Mouse (Mus musculus): ENCODE measurements around the gene Ntrk3. TPM values are rescaled to one million over a fixed set of nuclear protein-coding genes. Genes with fewer than 3 reads are reported as not detected.

Ntrk3 gene
- polyA plus RNA-seq, 1 experiment, result 91.5 TPM

DNA sequence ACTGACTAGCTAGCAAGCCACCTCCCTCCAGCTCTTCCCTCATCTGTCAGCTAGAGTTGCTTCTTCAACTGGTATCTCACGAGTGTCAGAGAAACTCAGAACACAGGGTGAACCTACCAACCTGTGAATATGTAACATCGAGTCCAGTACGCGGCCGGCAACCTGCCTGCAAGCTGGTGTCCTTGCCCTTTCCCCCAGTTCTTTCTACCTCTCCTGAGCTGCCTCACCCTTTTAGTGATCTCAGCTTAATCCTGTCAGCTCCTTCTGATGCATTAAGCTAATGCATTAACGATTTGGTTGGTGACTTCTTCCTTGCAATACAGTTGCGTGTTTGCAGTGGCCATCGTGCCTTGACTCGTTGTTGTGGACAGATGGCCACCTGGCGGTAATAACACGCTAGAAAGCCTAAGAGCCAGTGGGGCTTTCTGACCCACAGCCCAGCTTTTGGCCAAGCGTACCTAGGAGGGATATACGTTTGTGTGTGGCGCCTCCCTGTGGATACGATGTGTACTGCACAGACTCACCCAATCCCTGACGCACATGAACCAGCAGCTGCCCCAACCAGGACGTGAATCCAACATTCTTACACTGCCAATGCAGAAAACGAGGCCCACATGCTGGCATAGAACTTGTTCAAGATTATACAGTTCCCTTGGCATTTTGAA is 28.3 kb upstream of the Ntrk3 start:
- TF ChIP-seq POLR2A (IDR thresholded peaks at IDR 0.05; ENCODE audit: borderline replicate concordance, insufficient read depth, low read length), result no peak
- peak; percentile 93 for TF ChIP-seq CTCF (IDR thresholded peaks at IDR 0.05; ENCODE audit: borderline replicate concordance, insufficient read depth, low read depth, low read length)
- peaks cover 6% of the 10 kb centered on the region for H3K4me1 ChIP-seq (ENCODE audit: control insufficient read depth, insufficient read depth, low read length)
- no peaks in the 10 kb centered on the region for H3K27me3 ChIP-seq (ENCODE audit: control insufficient read depth, insufficient read depth, low read length)
- 5% methylated on average over 18 of the region's 18 CpGs for WGBS
- DNase-seq, result peak; percentile 85 to 93
- H3K27ac ChIP-seq (ENCODE audit: insufficient read depth, low read length), result no peak overlapping the region
- peak overlapping the region; percentile 28 for H3K4me3 ChIP-seq (replicated peaks; ENCODE audit: insufficient read depth, low read depth, low read length)

DNA sequence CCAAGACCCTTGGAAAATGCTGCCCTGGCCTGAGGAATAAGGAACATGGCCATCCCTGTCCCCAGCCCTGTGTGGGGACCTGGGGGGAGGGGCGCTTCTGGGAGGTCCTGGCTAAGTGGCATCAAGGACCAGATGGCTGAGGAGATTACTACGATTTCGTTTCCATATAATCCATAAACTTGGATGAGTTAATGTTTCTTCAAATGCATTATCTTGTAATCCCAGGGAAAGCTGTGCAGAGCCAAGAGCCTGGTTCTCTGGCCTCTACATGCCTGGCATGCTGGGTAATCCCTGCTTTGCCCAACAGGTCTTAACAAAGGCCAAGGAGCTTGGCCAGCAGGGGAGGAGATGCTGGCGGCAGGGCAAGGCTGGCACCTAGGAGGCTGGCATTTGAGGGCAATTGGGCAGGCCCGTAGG is 27.4 kb upstream of the Ntrk3 start:
- H3K27ac ChIP-seq (ENCODE audit: insufficient read depth, low read length), result no peak overlapping the region
- H3K4me1 ChIP-seq (ENCODE audit: control insufficient read depth, insufficient read depth, low read length), result peaks cover 6% of the 10 kb centered on the region
- no peak for TF ChIP-seq CTCF (IDR thresholded peaks at IDR 0.05; ENCODE audit: borderline replicate concordance, insufficient read depth, low read depth, low read length)
- no peak for TF ChIP-seq POLR2A (IDR thresholded peaks at IDR 0.05; ENCODE audit: borderline replicate concordance, insufficient read depth, low read length)
- DNase-seq, result peak; percentile 57 to 73
- no peaks in the 10 kb centered on the region for H3K27me3 ChIP-seq (ENCODE audit: control insufficient read depth, insufficient read depth, low read length)
- 24% methylated on average over 5 of the region's 5 CpGs for WGBS
- H3K4me3 ChIP-seq (replicated peaks; ENCODE audit: insufficient read depth, low read depth, low read length), result no peak overlapping the region

DNA sequence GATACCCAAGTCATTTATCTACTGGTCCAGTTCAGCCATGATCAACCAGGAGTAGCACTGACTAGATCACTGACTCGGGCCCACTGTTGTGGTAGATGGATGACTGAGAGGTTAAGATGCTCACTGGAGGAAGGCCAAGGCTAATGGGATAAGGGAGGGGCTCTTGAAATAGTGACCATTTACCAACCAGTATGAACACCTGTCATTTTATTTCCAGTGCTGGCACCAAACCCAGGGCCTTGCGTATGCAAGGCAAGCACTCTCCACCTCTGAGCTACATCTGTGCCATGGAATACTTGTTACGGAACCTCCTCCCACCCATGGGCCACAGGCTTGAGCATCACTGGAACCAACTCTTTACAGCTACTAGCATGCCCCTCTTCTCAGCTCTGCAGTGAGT is 26.0 kb upstream of the Ntrk3 start:
- peaks cover 6% of the 10 kb centered on the region for H3K4me1 ChIP-seq (ENCODE audit: control insufficient read depth, insufficient read depth, low read length)
- TF ChIP-seq CTCF (IDR thresholded peaks at IDR 0.05; ENCODE audit: borderline replicate concordance, insufficient read depth, low read depth, low read length), result no peak
- TF ChIP-seq POLR2A (IDR thresholded peaks at IDR 0.05; ENCODE audit: borderline replicate concordance, insufficient read depth, low read length), result no peak
- no peak overlapping the region for H3K4me3 ChIP-seq (replicated peaks; ENCODE audit: insufficient read depth, low read depth, low read length)
- DNase-seq, result no peak
- no peak overlapping the region for H3K27ac ChIP-seq (ENCODE audit: insufficient read depth, low read length)
- H3K27me3 ChIP-seq (ENCODE audit: control insufficient read depth, insufficient read depth, low read length), result no peaks in the 10 kb centered on the region
- 79% methylated on average over 3 of the region's 3 CpGs for WGBS

DNA sequence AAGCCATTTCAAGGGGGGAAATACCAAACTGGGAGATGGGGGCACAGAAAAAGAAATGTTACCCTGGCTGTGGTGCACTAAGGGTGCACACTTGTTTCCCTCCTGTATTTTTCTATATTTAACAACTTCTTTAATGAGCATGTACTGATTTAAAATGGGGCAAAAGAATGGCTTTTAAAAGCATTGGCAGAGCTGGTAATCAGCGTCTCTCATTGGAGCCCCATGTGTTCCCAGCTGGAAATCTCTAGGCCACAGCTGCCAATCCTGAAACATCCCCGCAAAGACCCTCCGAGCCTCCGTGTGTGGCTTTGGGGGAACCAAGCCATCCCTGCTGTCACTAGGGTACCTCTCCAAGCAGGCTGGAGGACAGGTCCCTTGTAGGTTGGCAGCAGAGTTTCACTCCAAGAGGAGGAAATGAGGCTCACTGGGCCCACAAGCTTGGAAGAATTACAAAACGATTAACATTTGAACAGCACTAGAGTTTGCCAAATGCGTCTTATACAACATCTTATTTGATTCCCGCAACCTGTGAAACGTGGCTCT is 16.7 kb upstream of the Ntrk3 start:
- Histone ChIP-seq H3K27me3 (ENCODE audit: control insufficient read depth, insufficient read depth, low read length) (no peaks in the 10 kb centered on the region), H3K4me1 (ENCODE audit: control insufficient read depth, insufficient read depth, low read length) (no peaks in the 10 kb centered on the region; the same call in 1 of the 2 replicates), H3K27ac (ENCODE audit: insufficient read depth, low read length) (no peak overlapping the region), H3K4me3 (replicated peaks; ENCODE audit: insufficient read depth, low read depth, low read length) (no peak overlapping the region)
- WGBS, result 12% methylated on average over 8 of the region's 8 CpGs
- no peak for TF ChIP-seq CTCF (IDR thresholded peaks at IDR 0.05; ENCODE audit: borderline replicate concordance, insufficient read depth, low read depth, low read length)
- TF ChIP-seq POLR2A (IDR thresholded peaks at IDR 0.05; ENCODE audit: borderline replicate concordance, insufficient read depth, low read length), result no peak
- DNase-seq, result no peak

DNA sequence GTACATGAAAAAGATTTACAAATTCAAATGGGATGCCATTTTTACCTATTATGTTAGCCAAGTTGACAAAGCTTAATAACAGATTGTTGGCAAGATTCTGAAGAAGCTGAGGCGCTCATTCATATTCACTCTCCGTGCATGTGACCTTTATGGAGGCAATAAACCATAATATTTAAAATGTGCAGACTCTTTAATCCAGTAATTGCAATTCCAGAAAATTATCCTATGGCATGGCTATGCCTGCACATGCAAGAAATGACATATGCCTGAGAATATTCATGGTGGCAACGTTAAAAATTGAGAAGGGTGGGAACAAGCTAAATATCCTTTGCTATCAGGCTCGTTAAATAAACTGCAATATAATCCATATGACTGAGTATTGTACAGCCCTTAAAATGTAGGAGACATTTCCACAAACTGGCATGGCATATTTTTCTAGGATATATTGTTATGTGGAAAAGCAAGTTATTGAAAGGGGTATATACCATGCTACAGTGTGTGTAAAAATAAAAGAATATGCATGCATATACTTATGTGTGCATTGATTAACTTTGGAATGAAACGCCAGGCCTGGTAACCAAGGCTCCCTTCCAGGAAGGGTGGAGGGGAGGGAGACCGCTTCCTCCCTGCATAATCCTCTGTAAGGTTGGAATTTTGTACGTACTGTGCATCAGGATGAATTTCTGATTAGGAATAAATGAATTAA is 16.1 kb upstream of the Ntrk3 start:
- H3K27me3 ChIP-seq (ENCODE audit: control insufficient read depth, insufficient read depth, low read length), result no peaks in the 10 kb centered on the region; the same call in 1 of the 2 replicates
- no peak for TF ChIP-seq CTCF (IDR thresholded peaks at IDR 0.05; ENCODE audit: borderline replicate concordance, insufficient read depth, low read depth, low read length)
- TF ChIP-seq POLR2A (IDR thresholded peaks at IDR 0.05; ENCODE audit: borderline replicate concordance, insufficient read depth, low read length), result no peak
- no peak overlapping the region for H3K27ac ChIP-seq (ENCODE audit: insufficient read depth, low read length)
- H3K4me3 ChIP-seq (replicated peaks; ENCODE audit: insufficient read depth, low read depth, low read length), result no peak overlapping the region
- H3K4me1 ChIP-seq (ENCODE audit: control insufficient read depth, insufficient read depth, low read length), result no peaks in the 10 kb centered on the region; the same call in 1 of the 2 replicates
- WGBS, result 69% methylated on average over 7 of the region's 7 CpGs
- DNase-seq, result no peak

DNA sequence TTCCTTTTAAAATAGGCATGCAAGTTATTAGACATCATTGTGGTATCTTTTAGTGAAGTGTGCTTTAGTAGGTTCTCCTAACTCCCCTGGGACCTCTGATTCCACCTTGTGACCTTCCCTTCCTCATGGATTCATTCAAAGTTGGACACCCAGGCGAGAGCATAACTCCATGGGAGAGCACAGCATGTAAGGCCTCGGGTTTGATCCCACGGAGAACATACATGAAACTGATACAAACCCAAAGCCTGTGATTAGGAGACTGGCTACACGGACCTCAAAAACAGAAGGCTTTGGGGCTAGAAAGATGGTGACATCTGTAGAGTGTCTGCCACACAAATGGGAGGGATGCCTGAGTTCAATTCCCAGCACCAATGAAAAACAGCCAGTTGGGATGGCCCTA is 15.1 kb upstream of the Ntrk3 start:
- TF ChIP-seq POLR2A (IDR thresholded peaks at IDR 0.05; ENCODE audit: borderline replicate concordance, insufficient read depth, low read length), result no peak
- TF ChIP-seq CTCF (IDR thresholded peaks at IDR 0.05; ENCODE audit: borderline replicate concordance, insufficient read depth, low read depth, low read length), result no peak
- no peaks in the 10 kb centered on the region; the same call in 1 of the 2 replicates for H3K27me3 ChIP-seq (ENCODE audit: control insufficient read depth, insufficient read depth, low read length)
- no peaks in the 10 kb centered on the region; the same call in 1 of the 2 replicates for H3K4me1 ChIP-seq (ENCODE audit: control insufficient read depth, insufficient read depth, low read length)
- H3K4me3 ChIP-seq (replicated peaks; ENCODE audit: insufficient read depth, low read depth, low read length), result no peak overlapping the region
- WGBS, result 90% methylated on average over 4 of the region's 4 CpGs
- H3K27ac ChIP-seq (ENCODE audit: insufficient read depth, low read length), result no peak overlapping the region
- DNase-seq, result no peak

DNA sequence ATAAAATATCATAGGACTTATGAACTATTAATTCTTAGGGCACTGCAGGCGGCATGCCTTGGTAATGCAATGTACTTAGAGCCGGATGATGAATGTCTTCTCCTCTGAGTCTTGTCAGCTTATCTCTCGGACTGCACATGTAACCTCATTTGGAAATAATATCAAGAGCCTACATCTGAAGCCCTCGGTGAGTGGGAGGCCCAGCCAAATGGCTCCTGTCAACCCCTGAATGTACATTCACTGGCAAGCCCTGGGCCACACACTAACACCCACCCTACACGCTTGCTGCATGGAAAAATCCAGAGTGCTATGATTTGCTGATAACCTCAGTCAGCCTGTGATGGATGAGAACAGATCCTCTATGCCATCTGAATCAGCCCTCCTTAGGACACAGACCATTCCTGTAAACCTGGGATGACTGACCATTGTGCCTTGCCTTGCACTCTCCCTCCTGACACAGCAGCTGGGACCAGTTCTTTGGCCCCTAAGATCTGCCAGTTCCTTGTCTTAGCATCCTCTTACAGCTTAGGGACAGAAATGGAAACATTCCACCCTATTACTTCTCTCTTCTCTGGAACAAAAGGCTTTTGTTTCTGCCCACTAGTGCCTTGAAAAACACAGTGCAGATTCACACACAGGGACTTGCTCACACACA is 6.0 kb upstream of the Ntrk3 start:
- no peak for DNase-seq
- no peaks in the 10 kb centered on the region for H3K27me3 ChIP-seq (ENCODE audit: control insufficient read depth, insufficient read depth, low read length)
- 81% methylated on average over 5 of the region's 5 CpGs for WGBS
- no peak overlapping the region for H3K4me3 ChIP-seq (replicated peaks; ENCODE audit: insufficient read depth, low read depth, low read length)
- TF ChIP-seq CTCF (IDR thresholded peaks at IDR 0.05; ENCODE audit: borderline replicate concordance, insufficient read depth, low read depth, low read length), result no peak
- no peaks in the 10 kb centered on the region for H3K4me1 ChIP-seq (ENCODE audit: control insufficient read depth, insufficient read depth, low read length)
- no peak overlapping the region for H3K27ac ChIP-seq (ENCODE audit: insufficient read depth, low read length)

Measured in cerebellum, adult 2 months (tissue).